Mouse (Mus musculus) midbrain, embryonic 14.5 days (tissue): ENCODE measurements at regions not wholly inside any gene's neighbourhood (a gene's known extent, or its start where the extent isn't known, plus 50 kb on each side); places are given as distances from the start of the nearest gene placed in this dataset.

Experiments used
- ATAC-seq: fragments of 200-750 bp; cut with Nextera tagmentation; 2 replicates; pipeline ENCODE4 v1.8.0; 2017; ENCODE audit warnings: moderate number of reproducible peaks, moderate library complexity; ENCODE audit not compliant: low FRiP score, low TSS enrichment
- DNase-seq: peaks from one replicate; pipeline ENCODE4 v3.0.0-alpha.2; 2015
- H3K27ac ChIP-seq: fragments of 300-500 bp; sonication (generic); replicated peaks from 2 replicates; pipeline ENCODE4 v1.5.1; 2014; ENCODE audit warnings: mild to moderate bottlenecking, low read depth, low read length, moderate library complexity
- H3K27me3 ChIP-seq: fragments of 300-500 bp; sonication (generic); 2 replicates; pipeline ENCODE4 v1.6.1; 2014; ENCODE audit warnings: low read length, control low read depth, mixed read lengths; ENCODE audit not compliant: control insufficient read depth, insufficient read depth
- H3K36me3 ChIP-seq: fragments of 300-500 bp; sonication (generic); 2 replicates; pipeline ENCODE4 v1.6.1; 2014; ENCODE audit warnings: low read length, control low read depth; ENCODE audit not compliant: control insufficient read depth, insufficient read depth
- H3K4me1 ChIP-seq: fragments of 300-500 bp; sonication (generic); 2 replicates; pipeline ENCODE4 v1.6.1; 2014; ENCODE audit warnings: mild to moderate bottlenecking, antibody characterized with exemption, low read length, control low read depth; ENCODE audit not compliant: control insufficient read depth, insufficient read depth
- H3K4me2 ChIP-seq: fragments of 300-500 bp; sonication (generic); 2 replicates; pipeline ENCODE4 v1.6.1; 2014; ENCODE audit warnings: mild to moderate bottlenecking, low read length, moderate library complexity
- H3K4me3 ChIP-seq: fragments of 300-500 bp; sonication (generic); replicated peaks from 2 replicates; pipeline ENCODE4 v1.5.1; 2014; ENCODE audit warnings: low read depth, low read length
- H3K9ac ChIP-seq: fragments of 300-500 bp; sonication (generic); replicated peaks from 2 replicates; pipeline ENCODE4 v1.6.1; 2014; ENCODE audit warnings: mild to moderate bottlenecking, low read length, moderate library complexity
- H3K9me3 ChIP-seq: fragments of 300-500 bp; sonication (generic); 2 replicates; pipeline ENCODE4 v1.6.1; 2016; ENCODE audit warnings: low read length, control low read depth, mixed read lengths; ENCODE audit not compliant: control insufficient read depth
- WGBS: fragments of 180-500 bp; shearing (Covaris S2); extraction: QIAGEN DNeasy Blood & Tissue Kit; methylation state at CpG from one replicate; pipeline ENCODE4 v1.1.7; 2014; 5-methylcytosine and 5-hydroxymethylcytosine counted together

DNA sequence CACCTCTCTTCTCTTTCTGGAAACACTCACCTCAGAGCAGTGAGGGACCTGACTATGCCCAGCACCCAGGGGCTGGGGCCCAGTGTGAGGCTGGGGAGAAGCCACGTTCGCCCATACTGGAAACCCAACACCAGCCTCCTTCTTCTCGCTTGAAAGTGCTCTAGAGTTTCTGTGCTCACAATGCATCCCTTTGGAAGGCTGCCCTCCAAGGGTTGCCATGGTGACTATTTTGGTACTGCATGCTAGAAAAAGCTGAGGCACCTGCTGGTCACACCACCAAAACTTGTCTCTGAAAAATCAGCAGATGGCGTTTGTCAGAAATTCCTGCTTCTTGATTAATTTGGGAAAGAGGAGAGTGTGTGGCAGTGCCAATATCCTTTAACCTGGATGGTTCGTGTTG lies 134.2 kb downstream of the Sec61b start:
- DNase-seq (peak; percentile 68), ATAC-seq (no peak)
- Histone ChIP-seq H3K4me2 (no peak overlapping the region), H3K27me3 (no peaks in the 10 kb centered on the region), H3K4me1 (peaks cover 6% of the 10 kb centered on the region; the same call in 1 of the 2 replicates), H3K4me3 (no peak overlapping the region), H3K9ac (no peak overlapping the region), H3K27ac (no peak overlapping the region), H3K9me3 (no peaks in the 10 kb centered on the region), H3K36me3 (no peaks in the 10 kb centered on the region)
- WGBS: 26% methylated on average over 5 of the region's 5 CpGs

GRCm38 (mm10) chr4:47610913-47611312 lies 136.5 kb downstream of the Sec61b start:
- ATAC-seq: no peak

GRCm38 (mm10) chr4:47616525-47616924 lies 142.1 kb downstream of the Sec61b start:
- WGBS: 91% methylated on average over 3 of the region's 3 CpGs
- no peaks in the 10 kb centered on the region for H3K36me3 ChIP-seq
- no peak overlapping the region for H3K4me2 ChIP-seq
- no peak for ATAC-seq
- no peaks in the 10 kb centered on the region for H3K4me1 ChIP-seq
- DNase-seq: no peak
- no peaks in the 10 kb centered on the region for H3K27me3 ChIP-seq
- no peak overlapping the region for H3K27ac ChIP-seq
- H3K9ac ChIP-seq: no peak overlapping the region
- H3K9me3 ChIP-seq: no peaks in the 10 kb centered on the region
- H3K4me3 ChIP-seq: no peak overlapping the region

More at GRCm38 (mm10) chr4:47610913-47611312, 136.5 kb downstream of the Sec61b start:
- H3K4me3 ChIP-seq: no peak overlapping the region
- no peaks in the 10 kb centered on the region for H3K9me3 ChIP-seq
- H3K4me2 ChIP-seq: no peak overlapping the region
- no peak for DNase-seq
- no peak overlapping the region for H3K9ac ChIP-seq
- WGBS: 81% methylated on average over 5 of the region's 5 CpGs
- no peaks in the 10 kb centered on the region for H3K27me3 ChIP-seq
- H3K27ac ChIP-seq: no peak overlapping the region
- H3K4me1 ChIP-seq: peaks cover 6% of the 10 kb centered on the region; the same call in 1 of the 2 replicates
- H3K36me3 ChIP-seq: no peaks in the 10 kb centered on the region

DNA sequence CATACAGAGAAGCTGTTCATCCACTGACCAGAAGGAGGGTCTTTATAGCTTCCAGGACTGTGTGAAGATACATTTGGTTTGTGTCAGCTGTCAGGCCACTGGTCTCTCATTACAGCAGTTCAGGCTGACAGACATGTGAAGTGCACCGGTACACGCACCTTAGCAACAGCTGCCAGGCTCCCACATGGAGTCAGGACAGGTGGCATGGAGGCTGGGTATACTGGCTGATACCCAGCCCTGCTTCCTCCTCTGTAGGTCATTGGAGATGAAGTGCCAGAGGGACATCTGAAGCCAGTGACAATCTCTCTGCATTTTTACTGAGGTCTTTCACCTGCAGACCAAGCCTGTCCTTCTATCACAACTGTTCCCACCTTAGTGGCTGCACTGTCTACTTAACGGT lies 146.2 kb downstream of the Sec61b start:
- WGBS: 92% methylated on average over 3 of the region's 3 CpGs
- Histone ChIP-seq H3K27me3 (no peaks in the 10 kb centered on the region), H3K9me3 (no peaks in the 10 kb centered on the region), H3K36me3 (no peaks in the 10 kb centered on the region), H3K27ac (no peak overlapping the region), H3K4me3 (no peak overlapping the region), H3K4me2 (no peak overlapping the region), H3K9ac (no peak overlapping the region), H3K4me1 (no peaks in the 10 kb centered on the region)
- ATAC-seq: no peak
- DNase-seq: no peak

DNA sequence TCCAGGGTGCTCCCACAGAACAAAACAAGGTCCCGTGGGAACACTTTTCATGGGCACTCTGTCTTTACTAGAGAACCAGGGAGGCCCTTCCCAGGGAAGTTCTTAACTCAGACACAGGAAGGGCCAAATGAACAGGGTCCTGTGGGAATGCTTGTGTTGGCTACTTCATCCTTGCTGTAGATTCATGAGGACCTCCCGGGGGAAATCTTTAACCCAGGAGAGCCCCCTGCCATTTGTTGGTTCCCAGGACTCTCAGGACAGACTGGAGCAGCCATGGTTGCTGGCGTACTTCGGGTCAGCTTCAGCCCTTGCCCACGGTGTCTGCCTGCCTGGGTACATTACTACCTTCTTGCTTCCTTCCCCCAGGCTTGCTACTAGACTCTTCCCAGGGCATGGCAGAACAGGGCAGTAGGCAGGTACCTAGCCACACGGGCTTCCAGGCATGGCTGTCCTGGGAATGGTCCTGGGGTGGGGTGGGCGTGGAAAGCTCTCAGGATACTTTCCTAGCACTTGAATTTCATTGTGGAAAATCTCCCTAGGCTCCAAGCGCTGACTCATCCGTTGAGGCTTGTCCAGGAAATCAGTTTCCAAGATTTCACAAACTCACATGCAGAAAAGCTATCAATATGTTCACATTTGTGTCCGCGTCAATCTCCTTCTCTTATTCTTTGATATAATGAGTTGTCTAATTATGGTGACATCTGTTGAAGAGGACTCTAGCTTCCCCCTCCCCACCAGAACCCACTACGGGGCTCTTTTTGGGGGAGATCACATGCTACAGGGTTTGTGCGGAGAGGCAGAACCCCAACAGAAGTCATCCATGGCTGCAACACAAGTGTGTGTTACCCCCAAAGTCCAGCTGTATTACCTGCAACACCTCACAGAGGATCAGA lies 148.6 kb downstream of the Sec61b start:
- no peaks in the 10 kb centered on the region for H3K36me3 ChIP-seq
- no peak overlapping the region for H3K27ac ChIP-seq
- H3K4me2 ChIP-seq: no peak overlapping the region
- H3K9me3 ChIP-seq: no peaks in the 10 kb centered on the region
- ATAC-seq (no peak), DNase-seq (no peak)
- no peaks in the 10 kb centered on the region for H3K4me1 ChIP-seq
- 91% methylated on average over 13 of the region's 13 CpGs for WGBS
- H3K27me3 ChIP-seq: no peaks in the 10 kb centered on the region
- H3K9ac ChIP-seq: no peak overlapping the region
- no peak overlapping the region for H3K4me3 ChIP-seq

DNA sequence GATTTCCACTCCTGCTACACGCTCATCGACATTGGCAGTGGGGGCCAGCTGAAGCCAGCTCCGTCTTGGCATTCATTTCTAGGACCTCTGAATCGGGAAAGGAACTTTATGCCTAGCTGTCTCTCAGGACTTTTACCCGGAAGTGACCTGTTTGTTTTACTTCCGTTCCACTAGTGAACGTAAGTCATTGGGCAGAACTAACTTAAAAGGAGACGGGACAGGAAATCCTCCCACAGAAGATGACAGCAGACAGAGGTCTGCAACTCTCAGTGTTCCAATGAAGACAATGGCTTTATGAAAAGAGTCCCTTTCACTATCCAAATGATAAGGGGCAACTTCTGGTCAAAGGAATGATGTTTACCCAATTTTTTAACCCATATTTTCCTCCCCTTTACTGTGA lies 155.5 kb downstream of the Sec61b start:
- Histone ChIP-seq H3K27me3 (no peaks in the 10 kb centered on the region), H3K27ac (no peak overlapping the region), H3K4me1 (no peaks in the 10 kb centered on the region), H3K9me3 (no peaks in the 10 kb centered on the region), H3K4me2 (no peak overlapping the region), H3K4me3 (no peak overlapping the region), H3K9ac (no peak overlapping the region), H3K36me3 (no peaks in the 10 kb centered on the region)
- WGBS: 73% methylated on average over 8 of the region's 8 CpGs
- DNase-seq: no peak
- no peak for ATAC-seq

GRCm38 (mm10) chr4:47630427-47630826 lies 156.0 kb downstream of the Sec61b start:
- Histone ChIP-seq H3K9ac (no peak overlapping the region), H3K4me2 (no peak overlapping the region), H3K4me3 (no peak overlapping the region), H3K9me3 (no peaks in the 10 kb centered on the region), H3K27ac (no peak overlapping the region), H3K4me1 (no peaks in the 10 kb centered on the region), H3K27me3 (no peaks in the 10 kb centered on the region), H3K36me3 (no peaks in the 10 kb centered on the region)
- WGBS: 68% methylated on average over 1 of the region's 1 CpGs
- ATAC-seq: no peak
- DNase-seq: no peak

GRCm38 (mm10) chr4:47638876-47639494 lies 164.5 kb downstream of the Sec61b start:
- H3K9me3 ChIP-seq: no peaks in the 10 kb centered on the region
- ATAC-seq (no peak), DNase-seq (peak; percentile 19)
- no peak overlapping the region for H3K4me3 ChIP-seq
- no peak overlapping the region for H3K4me2 ChIP-seq
- no peak overlapping the region for H3K9ac ChIP-seq
- WGBS: 37% methylated on average over 10 of the region's 10 CpGs
- no peaks in the 10 kb centered on the region for H3K27me3 ChIP-seq
- H3K36me3 ChIP-seq: no peaks in the 10 kb centered on the region
- 0 out of 2 replicates have a peak, but pooled peaks cover 4% of the 10 kb centered on the region for H3K4me1 ChIP-seq
- no peak overlapping the region for H3K27ac ChIP-seq

DNA sequence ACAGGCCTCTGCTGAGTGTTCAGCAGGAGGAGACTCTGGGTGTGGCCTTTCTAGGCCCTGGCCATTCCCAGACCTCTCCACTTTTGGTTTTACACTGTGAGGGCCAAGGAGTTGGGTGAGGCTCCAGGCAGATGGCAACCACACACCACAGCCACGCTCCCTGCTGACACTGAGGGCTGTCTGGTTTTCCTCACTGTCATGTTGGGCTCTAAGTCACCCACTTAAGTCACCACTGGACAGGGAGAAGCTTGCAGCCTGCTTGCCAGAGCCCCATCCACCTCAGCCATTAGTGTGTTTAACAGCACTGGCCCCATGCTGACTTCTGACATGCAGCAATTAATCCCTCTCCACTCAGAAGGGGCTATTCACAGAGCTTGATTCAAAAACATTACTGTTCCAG lies 170.6 kb downstream of the Sec61b start:
- ATAC-seq (no peak), DNase-seq (no peak)
- Histone ChIP-seq H3K4me1 (no peaks in the 10 kb centered on the region), H3K27me3 (no peaks in the 10 kb centered on the region), H3K9me3 (no peaks in the 10 kb centered on the region), H3K4me3 (no peak overlapping the region), H3K36me3 (no peaks in the 10 kb centered on the region), H3K4me2 (no peak overlapping the region), H3K27ac (no peak overlapping the region), H3K9ac (no peak overlapping the region)
- WGBS: 83% methylated on average over 1 of the region's 1 CpGs
